Mouse (Mus musculus) heart, postnatal 14 days (tissue): ENCODE results near the gene Asb16. TPM values are rescaled to one million over a fixed set of nuclear protein-coding genes. Genes with fewer than 3 reads are reported as not detected.
A peak's percentile ranks its signal among the peaks of the same experiment; 100 is the strongest.

Source experiments
- DNase-seq, 2 experiments: peaks; one replicate each; pipeline ENCODE4 v3.0.0; 2021 to 2022
- intact Hi-C: fragments of 180-260 bp; cut with DNase I; formaldehyde crosslinking; loops from one replicate; pipeline ENCODE4 v1.15.1; 2025
- total RNA-seq, 2 experiments: library from RNA; stranded (reverse); gene quantifications; 2 replicates each; pipeline ENCODE4 v1.2.3; 2021

Asb16 gene
- total RNA-seq, 2 experiments from 2014 or later = 0.61 to 0.62 TPM

DNA sequence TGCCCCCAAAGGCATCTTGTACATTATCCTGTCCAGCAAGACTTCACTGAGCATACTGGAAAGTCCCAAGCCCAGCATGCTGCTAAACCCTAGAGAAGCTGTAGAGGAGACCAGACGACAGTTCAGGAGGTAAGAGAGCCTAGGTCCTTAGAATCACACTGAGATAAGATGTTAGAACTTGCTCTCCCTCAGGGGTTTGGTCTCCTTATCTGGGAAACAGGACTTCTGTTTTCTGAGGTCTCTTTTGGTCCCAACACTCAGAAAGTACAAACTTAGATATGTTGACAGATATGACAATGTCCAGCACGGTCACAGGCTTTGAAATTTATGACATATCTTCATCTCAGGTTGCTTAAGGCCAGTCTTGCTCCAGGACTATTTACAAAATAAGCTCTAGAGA, 32.5 kb upstream of the Asb16 start:
- no peak for DNase-seq
- intact Hi-C loops = no loop called here

DNA sequence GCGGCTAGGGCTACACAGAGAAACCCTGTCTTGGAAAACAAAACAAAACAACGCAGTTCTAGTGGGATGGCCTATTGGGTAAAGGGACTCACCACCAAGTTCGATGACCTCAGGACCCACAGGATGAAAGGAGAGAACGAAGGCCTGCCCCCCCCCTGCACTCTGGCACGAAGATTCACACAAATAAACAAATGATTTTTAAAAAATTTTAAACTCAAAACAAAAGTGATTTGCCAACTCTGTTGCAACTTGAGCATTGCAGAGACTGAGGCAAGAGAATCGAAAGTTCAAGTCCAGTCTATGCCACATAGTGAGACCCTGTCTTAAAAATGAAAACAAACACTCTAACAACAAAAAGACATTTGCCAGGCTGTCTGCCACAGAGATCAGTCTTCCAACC, 27.9 kb upstream of the Asb16 start:
- DNase-seq = no peak
- intact Hi-C loops = no loop called here

DNA sequence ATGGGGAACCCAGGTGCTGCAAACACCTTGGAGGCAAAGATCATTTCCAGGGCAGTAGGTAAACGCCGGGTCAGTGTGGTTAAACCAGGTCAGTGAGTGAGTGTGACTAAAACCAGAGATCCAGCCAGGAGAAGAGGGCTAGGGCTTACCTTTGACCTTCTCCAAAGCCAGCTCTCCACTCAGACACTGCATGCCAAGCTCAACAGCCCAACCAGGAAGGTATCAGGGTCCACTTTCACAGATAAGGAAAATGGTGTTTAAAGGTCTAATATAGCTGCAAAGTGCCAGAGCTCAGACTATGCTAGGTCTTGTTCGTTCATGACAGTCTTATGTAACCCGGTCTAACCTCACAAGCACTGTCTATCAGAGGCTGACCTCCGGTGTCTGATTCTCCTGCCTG, 27.3 kb upstream of the Asb16 start:
- intact Hi-C loops = no loop called here
- DNase-seq = no peak

DNA sequence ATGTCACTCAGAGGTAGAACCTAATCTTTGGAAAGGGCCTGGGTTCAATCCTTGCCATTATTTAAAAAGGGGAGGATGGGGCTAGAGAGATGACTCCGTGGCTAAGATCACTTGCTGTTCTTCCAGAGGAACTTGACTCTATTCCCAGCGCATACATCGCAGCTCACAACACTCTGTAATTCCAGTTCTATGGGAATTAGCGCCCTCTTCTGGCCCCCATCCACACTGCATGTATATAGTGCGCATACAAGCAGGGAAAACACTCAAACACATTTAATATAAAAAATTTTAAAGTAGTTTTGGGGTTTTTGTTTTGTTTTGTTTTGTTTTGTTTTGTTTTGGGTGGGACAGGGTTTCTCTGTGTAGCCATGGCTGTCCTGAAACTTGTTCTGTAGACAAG, 26.7 kb upstream of the Asb16 start:
- intact Hi-C loops = no loop called here
- no peak for DNase-seq

DNA sequence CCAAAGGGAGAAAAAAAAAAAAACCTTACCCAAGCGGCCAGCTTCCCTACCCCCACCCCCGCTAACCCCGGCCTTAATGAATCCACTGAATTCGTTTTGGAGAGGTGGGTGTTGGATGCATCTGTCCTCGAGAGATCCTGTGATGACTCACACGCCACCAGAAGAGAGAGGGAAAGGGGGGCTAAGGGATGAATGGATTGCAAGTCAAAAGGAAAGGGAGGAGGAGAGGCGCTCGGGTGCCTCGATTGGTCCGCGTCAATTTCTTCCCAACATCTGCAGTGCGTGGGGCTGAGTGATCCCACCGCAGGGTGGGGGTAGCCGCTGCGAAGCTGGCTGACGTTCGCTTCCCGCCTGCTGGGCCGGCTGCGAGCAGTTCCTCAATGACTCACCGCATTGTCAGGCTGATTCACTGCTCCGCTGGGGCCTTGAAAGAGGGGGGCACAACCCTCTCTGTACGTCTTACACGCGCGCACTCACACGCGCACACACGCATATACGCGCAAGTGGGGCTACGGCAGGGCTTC, 23.6 kb upstream of the Asb16 start:
- peak; percentile 65 to 67 for DNase-seq
- intact Hi-C loops = no loop called here

DNA sequence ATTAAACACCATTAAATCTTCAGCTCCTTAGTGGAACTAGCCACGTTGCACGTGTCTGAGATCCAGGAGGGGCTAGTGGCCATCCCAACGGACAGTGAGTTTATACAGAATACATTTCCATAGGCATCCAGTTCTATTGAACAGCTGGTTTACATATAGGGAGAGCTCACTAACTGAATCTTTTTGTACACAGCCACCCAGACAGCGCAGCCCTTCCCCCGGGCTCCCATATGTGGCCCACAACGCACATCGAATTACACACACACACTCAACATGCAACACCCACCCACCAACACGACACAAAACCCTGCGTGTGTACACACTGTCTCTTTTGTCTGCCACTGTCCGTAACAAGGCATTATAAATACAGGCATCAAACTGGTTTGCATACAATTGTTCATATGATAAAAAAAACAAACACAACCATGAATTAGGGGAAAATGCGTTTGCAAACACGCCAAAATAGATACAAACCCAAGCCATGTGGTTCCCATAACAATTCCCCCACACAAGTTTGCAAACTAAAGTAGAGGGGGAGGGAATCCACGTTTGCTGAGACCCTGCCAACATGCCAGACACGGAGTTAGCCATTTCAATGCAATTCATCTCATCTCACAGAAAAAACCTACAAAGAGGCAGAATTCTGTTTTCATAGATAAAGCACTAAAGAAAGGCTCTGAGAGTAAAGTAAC, 22.8 kb upstream of the Asb16 start:
- intact Hi-C loops = no loop called here
- DNase-seq = no peak

DNA sequence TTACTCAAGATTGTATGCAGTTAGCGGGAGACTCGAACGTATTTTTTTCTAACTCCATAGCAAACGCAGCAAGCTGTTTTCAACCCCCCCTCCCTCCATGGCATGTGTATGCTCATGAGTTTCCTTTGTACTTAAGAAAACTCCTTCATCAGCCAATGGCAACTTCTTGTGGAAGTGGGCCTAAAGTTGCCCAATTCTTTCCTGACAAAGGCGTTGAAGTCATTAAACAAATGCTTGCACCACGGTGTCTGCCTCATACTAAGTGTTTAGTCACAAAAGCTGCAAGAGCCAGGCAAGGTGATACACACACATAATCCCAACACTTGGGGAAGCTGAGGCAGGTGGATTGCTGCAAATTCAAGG, 22.3 kb upstream of the Asb16 start:
- DNase-seq = no peak
- intact Hi-C loops = no loop called here

DNA sequence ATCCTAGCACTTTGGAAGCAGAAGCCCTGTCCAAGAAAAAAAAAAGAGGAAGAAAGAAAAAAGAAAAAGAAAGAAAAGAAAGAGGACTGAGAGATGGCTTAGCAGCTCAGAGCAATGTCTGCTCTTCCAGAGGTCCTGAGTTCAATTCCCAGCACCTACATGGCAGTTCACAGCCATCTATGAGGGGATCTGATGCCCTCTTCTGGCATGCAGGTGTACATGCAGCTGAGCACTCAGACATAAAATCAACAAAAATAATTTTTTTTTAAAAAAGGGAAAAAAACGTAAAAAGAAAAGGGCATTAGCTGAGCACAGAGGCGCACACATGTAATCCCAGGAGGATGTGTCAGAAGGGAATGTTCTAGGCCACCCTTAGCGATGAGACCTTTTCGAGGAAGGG, 21.7 kb upstream of the Asb16 start:
- intact Hi-C loops = no loop called here
- no peak for DNase-seq

DNA sequence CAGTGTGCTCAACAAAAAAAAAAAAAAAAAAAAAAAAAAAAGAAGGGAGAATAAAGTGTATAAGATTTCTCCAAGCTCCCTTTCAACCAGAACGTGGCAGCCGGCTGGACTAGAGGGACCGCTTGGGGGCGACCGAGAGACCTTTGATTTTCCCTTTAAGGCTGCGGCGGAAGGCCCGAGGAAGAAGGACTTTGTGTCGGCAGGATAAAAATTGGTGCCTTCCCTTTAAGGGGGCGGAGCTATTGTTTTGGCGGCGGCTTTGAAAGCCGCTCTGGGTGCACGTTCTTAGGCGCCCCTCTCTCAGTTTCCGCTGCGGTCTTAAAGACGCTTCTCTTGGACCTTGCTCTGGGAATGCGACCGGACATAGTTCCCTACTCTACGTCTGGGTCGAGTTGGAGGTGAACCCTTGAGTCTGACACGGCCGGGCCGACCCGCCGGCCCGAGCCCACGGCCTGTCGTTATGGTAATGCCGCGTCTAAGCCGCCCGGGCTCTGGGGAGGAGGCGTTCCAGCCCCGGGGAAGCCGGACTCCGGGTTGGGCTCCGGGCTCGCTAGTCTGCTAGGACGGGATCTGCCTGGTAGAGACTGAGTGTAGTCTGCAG, 19.8 kb upstream of the Asb16 start, which contains the start of gene BC030867:
Gene BC030867 (plus strand): TSS at position 253 of the 601 bp plus-strand sequence.
- peak; percentile 92 to 95 for DNase-seq
- intact Hi-C loops = loop anchor here (1.0 to 2.0 kb wide), 3 partner anchors 14 to 21 kb away; no protein-coding TSS in a partner anchor

DNA sequence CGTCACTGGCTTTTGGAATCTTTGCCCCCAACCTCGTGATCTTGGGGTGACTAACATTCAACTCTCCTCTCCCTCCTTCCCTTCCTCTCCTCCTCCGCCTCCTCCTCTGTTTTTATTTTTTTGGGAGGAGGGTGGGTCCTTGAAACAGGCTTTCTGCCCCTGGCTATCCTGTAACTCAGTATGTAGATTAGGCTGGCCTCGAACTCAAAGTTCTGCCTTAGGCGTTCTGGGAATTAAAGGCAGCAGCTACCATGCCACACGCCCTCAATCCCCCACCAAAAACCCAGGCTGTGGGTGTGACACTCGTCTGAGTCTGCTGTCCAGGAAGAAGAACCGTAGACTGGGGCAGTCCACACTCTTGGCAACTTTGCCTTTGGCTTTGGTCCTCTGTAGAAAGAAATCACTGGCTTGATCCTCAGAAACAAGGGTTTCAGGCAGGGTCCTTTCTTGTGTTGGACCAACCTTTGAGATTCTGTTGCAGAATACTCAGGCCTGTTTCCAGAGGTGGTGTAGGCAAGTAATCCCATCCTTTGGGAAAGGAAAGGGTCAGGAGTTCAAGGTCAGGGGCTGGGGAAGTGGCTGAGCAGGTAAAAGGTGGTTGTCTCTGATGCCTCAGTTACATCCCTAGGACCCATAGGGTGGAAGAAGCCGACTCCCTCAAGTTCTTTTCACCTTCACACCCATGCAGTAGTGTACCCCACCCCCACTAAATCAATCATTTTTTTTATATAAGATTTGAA, 19.0 kb upstream of the Asb16 start:
- intact Hi-C loops = loop anchor here (2.0 kb wide), 2 partner anchors 15 kb away; no protein-coding TSS in a partner anchor
- no peak for DNase-seq

DNA sequence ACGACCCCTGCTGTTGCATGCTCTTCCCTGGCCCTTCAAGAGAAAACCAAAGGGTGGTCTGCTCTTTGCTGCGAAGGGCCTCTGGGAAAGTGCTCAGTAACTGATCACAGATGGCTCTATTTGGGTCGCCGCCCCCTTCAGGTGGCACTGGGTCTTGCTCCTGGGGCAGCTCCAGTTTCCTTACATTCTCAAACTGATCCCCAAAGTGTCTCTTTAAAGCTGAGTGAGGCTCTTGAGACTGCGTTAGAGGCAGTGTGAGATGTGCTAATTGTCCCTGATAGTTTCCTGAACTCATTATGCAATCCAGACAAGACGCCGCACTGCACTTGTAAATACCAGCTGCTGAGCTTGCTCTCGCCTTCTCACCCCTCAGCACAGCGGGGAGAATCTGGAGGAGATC, 11.0 kb upstream of the Asb16 start:
- DNase-seq = no peak
- intact Hi-C loops = no loop called here

DNA sequence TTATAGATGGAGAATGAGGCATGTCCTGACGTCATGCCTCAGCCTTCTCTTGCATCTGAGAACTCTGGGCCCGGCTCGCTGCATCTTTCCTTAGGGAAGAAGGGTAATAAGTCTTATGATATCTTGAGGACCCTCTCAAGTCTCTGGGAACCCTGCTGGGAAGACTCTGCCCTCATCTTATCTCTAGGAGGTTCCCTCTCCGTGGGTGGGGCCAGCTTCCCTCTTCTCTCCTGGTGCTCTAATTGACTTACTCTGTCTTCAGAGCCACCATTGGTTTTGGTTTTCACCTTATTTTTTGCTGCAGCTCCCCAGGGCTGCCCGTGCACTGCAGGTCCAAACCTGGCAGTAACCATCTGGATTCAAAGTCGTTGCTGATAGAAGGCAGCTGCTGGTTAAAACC, 10.4 kb upstream of the Asb16 start:
- intact Hi-C loops = no loop called here
- DNase-seq = no peak

DNA sequence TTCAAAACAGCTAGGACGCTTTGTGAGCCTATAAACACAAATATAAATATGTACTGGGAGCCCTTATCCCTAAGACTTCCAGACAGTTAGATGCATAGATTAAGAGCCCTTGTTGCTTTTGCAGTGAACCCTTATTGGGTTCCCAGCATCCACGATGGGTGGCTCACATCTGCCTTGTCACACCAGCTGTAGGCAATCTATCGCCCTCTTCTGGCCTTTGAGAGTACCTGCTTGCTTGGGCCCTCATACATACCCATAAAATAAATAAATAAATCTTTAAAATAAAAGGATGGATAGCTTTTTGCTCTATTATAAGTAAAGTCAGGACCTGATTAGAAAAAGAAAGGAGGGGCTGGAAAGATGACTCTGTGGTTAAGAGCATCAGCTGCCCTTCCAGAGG, 10.0 kb upstream of the Asb16 start:
- DNase-seq = no peak
- intact Hi-C loops = no loop called here

DNA sequence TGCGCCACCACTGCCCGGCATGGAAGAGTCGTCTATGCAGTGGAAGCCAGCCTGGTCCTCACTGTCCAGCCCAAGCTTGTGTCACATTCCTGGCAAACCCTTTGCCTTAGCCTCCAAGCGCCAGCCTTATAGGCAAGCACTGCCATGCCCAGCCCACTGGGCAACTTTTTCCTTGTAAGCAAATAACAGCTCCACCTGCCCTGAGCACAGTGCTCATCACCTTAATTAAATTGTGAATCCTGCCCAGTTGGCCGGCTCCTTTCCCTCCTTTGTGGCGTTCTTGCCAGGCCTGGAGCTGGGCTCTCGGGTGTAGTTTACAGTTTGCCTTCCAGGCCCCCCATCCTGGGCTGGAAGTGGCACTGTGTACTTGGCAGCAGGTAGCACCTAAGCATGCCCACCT, 5.3 kb upstream of the Asb16 start:
- intact Hi-C loops = no loop called here
- DNase-seq = no peak

DNA sequence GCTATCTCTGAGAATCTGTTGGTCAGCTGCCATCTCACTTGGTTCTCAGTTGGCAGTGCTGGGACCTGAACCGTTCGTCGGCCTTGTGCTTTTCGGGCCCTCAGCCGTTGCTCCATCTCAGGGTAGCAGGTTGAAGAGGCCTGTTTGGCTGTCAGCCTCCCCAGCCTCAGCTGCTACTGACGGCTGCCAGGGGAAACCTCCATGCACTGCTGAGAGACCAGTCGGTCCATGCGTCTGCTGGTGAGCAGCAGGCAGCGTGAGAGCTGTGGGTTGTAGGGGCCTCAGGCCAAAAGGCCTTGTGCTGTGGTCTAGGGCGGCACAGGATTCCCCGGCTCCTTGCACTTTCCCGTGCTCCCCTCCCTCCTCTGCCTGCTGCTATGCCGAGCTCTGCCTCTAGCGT, 2.7 kb upstream of the Asb16 start:
- DNase-seq = no peak
- intact Hi-C loops = loop anchor here (2.0 kb wide), 3 partner anchors 17 to 163 kb away; partner anchors contain the start of genes BC030867 and Tmem101

DNA sequence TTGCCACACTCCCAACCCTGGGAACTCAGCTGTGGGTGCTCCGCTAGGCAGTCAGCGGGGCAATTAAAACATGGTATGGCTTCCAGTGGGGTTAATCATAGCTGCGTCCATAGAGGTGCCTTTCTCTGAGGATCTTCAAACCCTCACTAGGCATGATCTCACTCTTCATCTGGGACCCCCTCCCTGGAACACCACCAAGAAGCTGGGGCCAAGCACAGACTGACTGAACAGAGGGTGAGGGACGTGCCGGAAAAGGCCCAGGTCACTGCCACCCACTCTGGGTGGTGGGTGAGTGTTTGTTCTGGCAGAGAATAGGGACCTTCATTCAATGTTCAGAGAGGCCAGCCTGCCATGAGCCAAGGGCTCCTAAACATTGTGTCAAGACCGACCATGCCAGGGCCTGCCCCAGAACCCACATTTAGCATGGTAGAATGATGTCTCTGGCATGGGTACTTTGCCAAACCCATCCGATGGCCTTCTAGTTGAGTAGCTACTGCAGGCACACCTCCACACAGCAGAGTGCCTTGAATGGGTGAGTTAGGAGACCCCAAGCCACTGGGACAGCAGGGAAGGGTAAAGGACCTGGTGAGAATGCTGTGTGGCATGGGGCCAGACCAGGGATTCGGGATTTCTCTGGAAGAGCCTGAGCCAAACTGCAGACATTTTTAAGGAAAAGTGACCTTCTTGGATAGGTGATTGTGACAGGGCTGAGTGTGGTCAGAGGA, 1.8 kb upstream of the Asb16 start:
- no peak for DNase-seq
- intact Hi-C loops = loop anchor here (2.0 kb wide), 2 partner anchors 110 to 164 kb away; partner anchors contain the start of gene Tmem101

DNA sequence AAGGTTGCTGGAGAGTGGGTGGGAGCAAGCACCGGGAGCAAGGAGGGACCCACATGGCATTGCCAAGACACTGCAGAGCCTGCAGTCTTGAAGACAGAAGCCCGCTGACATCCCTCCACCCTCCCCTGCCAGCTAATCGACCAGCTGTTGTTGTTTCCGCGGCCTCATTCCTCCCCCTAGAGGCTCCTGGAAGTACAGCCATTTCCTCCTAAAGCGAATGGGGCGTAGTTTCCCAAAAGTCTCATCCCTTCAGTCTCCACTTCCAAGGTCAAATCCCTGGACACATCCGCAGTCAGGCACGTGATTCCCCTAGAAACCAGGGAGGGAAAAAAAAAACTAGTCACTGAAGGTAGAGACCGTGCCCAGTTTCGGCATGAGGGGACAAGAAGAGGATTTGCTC, 1.1 kb upstream of the Asb16 start:
- intact Hi-C loops = loop anchor here (2.0 kb wide), 2 partner anchors 111 to 165 kb away; partner anchors contain the start of gene Tmem101
- DNase-seq = peak; percentile 74 to 81

DNA sequence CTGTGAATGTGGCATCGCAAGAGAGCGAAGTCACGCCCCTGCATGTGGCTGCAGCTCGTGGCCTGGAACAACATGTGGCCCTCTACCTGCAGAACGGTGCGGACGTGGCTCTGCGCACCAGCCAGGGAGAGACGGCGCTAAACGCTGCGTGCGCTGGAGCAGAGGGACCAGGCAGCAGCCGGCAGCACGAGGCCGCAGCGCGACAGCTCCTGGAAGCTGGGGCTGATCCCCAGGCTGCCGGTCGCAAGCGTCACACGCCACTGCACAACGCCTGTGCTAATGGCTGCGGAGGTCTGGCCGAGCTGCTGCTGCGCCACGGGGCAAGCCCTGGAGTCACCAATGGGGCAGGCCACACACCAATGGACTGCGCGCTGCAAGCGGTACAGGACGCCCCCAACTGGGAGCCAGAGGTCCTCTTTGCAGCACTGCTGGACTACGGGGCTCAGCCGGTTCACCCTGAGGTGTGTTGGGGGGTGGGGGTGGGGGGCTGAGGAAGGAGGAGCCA, 7.9 kb downstream of the Asb16 start:
- intact Hi-C loops = no loop called here
- DNase-seq = peak; percentile 26 to 44

DNA sequence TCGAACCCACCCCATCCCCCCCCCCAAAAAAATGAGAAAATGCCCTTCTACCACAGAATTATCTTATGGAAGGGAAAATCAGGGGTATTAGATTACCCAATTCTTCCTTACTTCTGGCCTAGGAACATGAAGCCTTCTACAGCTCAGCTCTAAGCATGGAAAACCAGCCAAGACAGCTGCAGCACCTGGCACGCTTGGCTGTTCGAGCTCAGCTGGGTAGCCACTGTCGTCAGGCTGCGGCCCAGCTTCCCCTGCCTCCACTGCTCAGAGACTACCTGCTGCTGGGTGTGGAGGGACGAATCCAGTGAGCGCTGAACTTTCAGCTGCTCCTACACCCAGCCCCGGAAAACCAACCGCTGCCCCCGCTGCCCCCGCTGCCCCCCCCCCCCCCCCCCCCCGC, 9.2 kb downstream of the Asb16 start:
- no peak for DNase-seq

DNA sequence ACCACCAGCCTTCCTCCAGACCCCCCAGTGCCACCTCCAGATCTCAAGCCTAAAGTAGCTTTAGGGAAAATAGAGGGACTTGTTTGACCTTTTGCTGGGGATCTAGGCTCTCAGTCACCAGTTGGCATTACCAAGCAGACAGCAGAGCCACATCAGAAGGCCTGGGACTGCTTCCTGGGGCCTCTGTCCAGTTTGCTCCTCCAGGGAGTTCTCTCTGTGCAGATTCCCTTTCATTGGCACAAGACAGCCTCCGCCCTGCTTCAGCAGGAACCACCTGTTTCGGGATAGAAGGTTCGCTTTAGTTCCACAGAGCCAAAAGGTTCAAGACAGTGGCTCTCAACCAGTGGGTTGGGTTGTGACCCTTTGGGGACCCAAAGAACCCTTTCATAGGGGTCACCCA, 11.1 kb downstream of the Asb16 start:
- intact Hi-C loops = no loop called here
- no peak for DNase-seq

More for the DNA sequence above, 9.2 kb downstream of the Asb16 start:
- intact Hi-C loops = no loop called here
